Mouse (Mus musculus) cortical plate, adult 2 months (tissue): ENCODE data around the gene Ankrd1. TPM values are rescaled to one million over a fixed set of nuclear protein-coding genes. Genes with fewer than 3 reads are reported as not detected.

Experiments used
- H3K27ac ChIP-seq: fragments of 200-500 bp; 2 replicates; pipeline ENCODE4 v1.5.1; 2012; ENCODE audit warnings: low read length, control low read depth, inconsistent platforms; ENCODE audit not compliant: insufficient read depth
- H3K4me1 ChIP-seq: fragments of 200-500 bp; 2 replicates; pipeline ENCODE4 v1.6.1; 2011; ENCODE audit warnings: low read length; ENCODE audit not compliant: control insufficient read depth, insufficient read depth
- H3K4me3 ChIP-seq: fragments of 200-500 bp; 2 replicates; pipeline ENCODE4 v1.5.1; 2011; ENCODE audit warnings: mild to moderate bottlenecking, low read length, control low read depth; ENCODE audit not compliant: insufficient read depth
- CTCF ChIP-seq: fragments of 200-500 bp; IDR thresholded peaks from 2 replicates; pipeline ENCODE4 v1.5.1; 2011; ENCODE audit warnings: mild to moderate bottlenecking, control low read depth, low read length; ENCODE audit not compliant: insufficient read depth; ENCODE audit errors: extremely low read depth
- POLR2A ChIP-seq: fragments of 200-500 bp; IDR thresholded peaks from 2 replicates; pipeline ENCODE4 v1.6.1; 2011; ENCODE audit warnings: mild to moderate bottlenecking, low read length, control low read depth; ENCODE audit not compliant: insufficient read depth; ENCODE audit errors: extremely low read depth
- polyA plus RNA-seq: library from polyadenylated mRNA; depleted of rRNA; stranded (reverse); fragments of >200 nt; gene quantifications from 2 replicates; pipeline ENCODE4 v1.2.3, GENCODE M21; 2012; rRNA removed

Ankrd1 gene
- polyA plus RNA-seq = 0.10 TPM in 1 of 2 replicates, not detected in the other

DNA sequence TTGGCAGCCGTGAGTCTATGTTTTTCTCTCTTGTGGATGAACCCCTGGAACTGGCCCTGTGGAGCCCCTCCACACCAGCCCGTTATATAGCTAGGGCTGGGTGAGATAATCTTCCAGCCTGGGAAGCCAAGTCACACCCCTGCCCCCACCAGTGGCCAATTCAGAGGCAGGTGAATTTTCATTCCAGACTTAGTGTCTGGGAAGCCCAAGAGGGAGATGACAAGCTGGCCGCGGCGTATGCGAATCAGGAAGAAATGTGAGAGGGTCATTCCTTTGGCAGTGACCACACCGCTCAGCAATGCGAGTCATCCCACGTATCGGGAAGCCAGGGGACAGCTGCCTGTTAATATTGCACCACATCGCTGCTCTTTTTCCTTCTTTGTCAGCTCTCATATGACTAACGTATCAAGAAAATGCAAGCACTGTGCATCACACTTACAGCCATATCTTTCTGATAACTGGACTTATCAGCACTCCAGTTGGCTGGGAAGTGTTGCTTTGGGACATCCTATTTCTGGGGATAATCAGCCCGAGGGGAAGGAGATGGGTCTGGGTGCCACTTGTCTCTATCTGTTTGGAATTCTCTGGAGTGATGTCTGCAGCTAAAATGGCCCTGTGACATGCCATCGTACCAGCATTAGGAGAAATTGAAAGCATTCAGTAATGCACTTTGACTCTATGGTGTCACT, at the start of gene Ankrd1:
TSS of gene Ankrd1 (minus strand) at position 317 of the 689 bp plus-strand sequence.
- H3K4me1 ChIP-seq = no peaks in the 10 kb centered on the region
- no peak within 1 kb of the TSS for H3K27ac ChIP-seq
- TF ChIP-seq POLR2A = no peak
- TF ChIP-seq CTCF = no peak
- H3K4me3 ChIP-seq = no peak within 1 kb of the TSS

DNA sequence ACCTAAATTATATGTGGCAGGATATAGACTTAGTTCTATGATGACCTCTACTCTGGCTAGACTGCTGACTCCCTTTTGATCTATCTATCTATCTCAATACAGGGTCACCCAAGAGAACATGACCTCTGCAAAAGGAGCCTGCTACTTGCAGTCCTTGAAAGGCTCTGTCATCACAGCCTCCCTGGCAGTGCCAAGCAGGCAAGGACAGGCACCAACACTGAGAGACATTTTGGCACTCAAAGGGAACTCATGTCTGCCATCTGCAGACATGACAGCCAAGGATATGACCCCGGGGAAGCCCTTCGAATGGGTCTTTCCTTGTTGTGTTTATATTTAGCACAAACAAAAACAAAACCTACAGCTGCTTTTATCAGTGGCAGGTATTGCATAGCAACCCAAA, 49.2 kb upstream of the Ankrd1 start:
- Histone ChIP-seq H3K4me3 (no peak overlapping the region), H3K27ac (no peak overlapping the region), H3K4me1 (no peaks in the 10 kb centered on the region)
- TF ChIP-seq CTCF (no peak), POLR2A (no peak)

GRCm38 (mm10) chr19:36168121-36168520, 48.2 kb upstream of the Ankrd1 start:
- TF ChIP-seq CTCF (no peak), POLR2A (no peak)
- Histone ChIP-seq H3K4me3 (no peak overlapping the region), H3K27ac (no peak overlapping the region), H3K4me1 (no peaks in the 10 kb centered on the region)

DNA sequence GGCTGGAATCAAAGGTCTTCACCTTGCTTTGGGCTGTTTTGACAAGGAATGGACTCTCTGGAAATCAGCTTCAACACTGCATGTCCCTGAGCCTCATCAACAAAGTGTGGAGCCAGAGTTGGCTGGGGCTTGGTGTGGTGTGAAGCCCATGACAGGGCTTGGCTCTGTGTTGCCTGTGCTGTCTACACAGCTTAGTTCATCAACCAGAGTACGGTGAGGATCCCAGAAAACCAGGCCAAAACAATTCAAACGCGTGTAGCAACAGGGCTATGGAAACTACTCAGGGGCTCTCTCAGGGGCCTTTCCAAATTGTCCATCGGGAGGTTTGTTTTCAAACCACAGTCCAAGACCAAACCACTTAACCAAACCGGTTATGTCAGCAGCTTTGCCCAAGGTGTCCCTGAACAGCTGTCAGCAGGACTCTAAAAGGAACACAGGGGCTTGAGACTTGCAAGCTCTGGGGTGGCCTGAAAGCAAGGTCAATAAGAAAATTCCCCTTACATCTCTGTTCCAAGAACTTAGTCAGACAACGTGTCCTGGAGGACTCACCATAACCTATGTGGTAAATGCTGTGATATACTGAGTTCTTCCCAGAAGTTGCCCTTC, 47.5 kb upstream of the Ankrd1 start:
- no peak overlapping the region for H3K27ac ChIP-seq
- no peak overlapping the region for H3K4me3 ChIP-seq
- no peaks in the 10 kb centered on the region for H3K4me1 ChIP-seq
- no peak for TF ChIP-seq POLR2A

- no peaks in the 10 kb centered on the region for H3K4me1 ChIP-seq
- no peak overlapping the region for H3K27ac ChIP-seq
- no peak overlapping the region for H3K4me3 ChIP-seq
- no peak for TF ChIP-seq CTCF
Observed at GRCm38 (mm10) chr19:36166401-36167160, 46.7 kb upstream of the Ankrd1 start.

DNA sequence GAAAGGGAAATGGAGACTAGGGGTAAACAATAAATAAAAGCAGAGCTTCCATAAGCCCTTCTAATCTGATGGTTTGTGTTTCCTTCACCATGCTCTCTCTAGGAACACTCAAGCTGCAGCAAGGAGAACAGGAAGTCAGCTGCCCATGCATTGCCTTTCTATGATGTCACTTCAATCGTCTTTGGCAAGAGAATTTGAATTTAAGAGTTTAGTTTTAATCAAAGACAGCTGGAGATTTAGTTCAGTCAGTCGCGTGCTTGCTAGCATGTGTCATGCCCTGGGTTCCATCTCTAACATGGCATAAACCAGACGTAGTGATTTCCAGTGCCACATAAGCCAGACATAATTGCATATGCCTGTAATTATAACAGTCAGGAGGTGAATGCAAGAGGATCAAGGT, 45.5 kb upstream of the Ankrd1 start:
- no peak for TF ChIP-seq CTCF
- TF ChIP-seq POLR2A = no peak
- Histone ChIP-seq H3K4me3 (no peak overlapping the region), H3K4me1 (no peaks in the 10 kb centered on the region), H3K27ac (no peak overlapping the region)

DNA sequence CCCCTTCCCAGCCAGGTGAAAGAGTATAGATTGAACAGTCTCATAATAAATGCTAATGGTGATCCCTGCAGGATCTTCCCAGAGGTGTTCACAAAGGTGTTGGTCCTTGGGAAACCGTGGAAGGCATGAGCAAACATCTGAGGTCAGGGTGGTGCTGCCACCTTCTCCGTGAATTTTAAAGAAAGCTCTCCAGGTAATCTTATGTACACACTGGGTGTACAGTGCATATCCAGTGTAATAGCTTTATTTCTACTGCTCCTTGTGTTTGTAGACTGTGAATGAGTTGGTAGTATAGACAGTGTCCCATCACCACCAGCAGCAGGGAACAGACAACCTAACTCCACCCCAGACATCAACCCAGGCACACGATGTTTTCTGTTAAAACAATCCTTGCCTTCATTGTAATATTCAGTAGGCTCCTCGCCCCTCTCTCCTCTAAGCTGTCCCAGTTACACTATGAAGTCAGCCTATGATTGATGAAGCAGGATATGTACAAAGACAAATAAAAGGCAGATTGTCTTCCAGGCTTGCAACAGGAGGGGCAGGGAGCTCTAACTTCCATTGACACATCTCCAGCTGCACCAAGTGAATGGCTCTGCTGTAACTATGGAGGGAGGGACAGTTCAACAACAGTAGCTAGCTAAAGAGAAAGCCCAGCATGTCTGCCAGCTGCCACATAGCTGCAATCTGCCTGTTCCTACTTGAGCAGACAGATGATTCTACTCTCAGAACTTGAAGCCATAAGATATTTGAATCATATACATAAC, 30.5 kb upstream of the Ankrd1 start:
- no peak overlapping the region for H3K27ac ChIP-seq
- TF ChIP-seq CTCF = no peak
- no peak for TF ChIP-seq POLR2A
- H3K4me1 ChIP-seq = no peaks in the 10 kb centered on the region
- H3K4me3 ChIP-seq = no peak overlapping the region

DNA sequence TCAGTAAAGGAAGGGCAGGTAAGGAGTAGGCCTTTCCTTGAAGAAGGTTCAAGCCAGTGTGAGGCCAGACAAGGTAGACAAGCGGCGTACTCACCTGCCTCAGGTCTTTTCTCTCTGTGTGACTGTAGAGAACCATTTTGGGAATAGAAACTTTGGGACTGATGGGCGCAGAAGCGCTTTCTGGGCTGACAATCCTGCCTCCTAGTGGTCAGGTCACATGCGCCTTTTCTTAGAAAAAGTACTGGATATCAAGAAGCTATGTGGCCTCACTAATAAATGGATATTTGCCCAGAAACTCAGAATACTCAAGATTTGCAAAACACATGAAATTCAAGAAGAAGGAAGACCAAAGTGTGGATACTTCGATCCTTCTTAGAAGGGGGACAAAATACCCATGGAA, 28.7 kb upstream of the Ankrd1 start:
- Histone ChIP-seq H3K4me3 (no peak overlapping the region), H3K27ac (no peak overlapping the region), H3K4me1 (no peaks in the 10 kb centered on the region)
- TF ChIP-seq POLR2A = no peak
- no peak for TF ChIP-seq CTCF

- Histone ChIP-seq H3K4me3 (no peak overlapping the region), H3K27ac (no peak overlapping the region), H3K4me1 (no peaks in the 10 kb centered on the region)
- TF ChIP-seq CTCF (no peak), POLR2A (no peak)
Observed at GRCm38 (mm10) chr19:36143571-36143970, 23.7 kb upstream of the Ankrd1 start.
